Mouse (Mus musculus) forebrain, embryonic 11.5 days (tissue): ENCODE results near the gene Ccdc114. TPM values are rescaled to one million over a fixed set of nuclear protein-coding genes. Genes with fewer than 3 reads are reported as not detected.

Source experiments
- ATAC-seq: fragments of 200-750 bp; cut with Nextera tagmentation; replicated peaks from 2 replicates; pipeline ENCODE4 v1.8.0; 2017; ENCODE audit warnings: moderate TSS enrichment; ENCODE audit not compliant: low FRiP score
- DNase-seq: peaks from one replicate; pipeline ENCODE4 v3.0.0-alpha.2; 2017; ENCODE audit warnings: low spot score
- H3K27ac ChIP-seq: fragments of 300-500 bp; sonication (generic); 2 replicates; pipeline ENCODE4 v1.5.1; 2014; ENCODE audit warnings: low read depth, low read length
- H3K27me3 ChIP-seq: fragments of 300-500 bp; sonication (generic); 2 replicates; pipeline ENCODE4 v1.6.1; 2014; ENCODE audit warnings: mild to moderate bottlenecking, low read length, mixed read lengths; ENCODE audit not compliant: control insufficient read depth, insufficient read depth
- H3K36me3 ChIP-seq: fragments of 300-500 bp; sonication (generic); 2 replicates; pipeline ENCODE4 v1.6.1; 2014; ENCODE audit warnings: mild to moderate bottlenecking, low read length, moderate library complexity, mixed read lengths; ENCODE audit not compliant: control insufficient read depth, insufficient read depth
- H3K4me1 ChIP-seq: fragments of 300-500 bp; sonication (generic); replicated peaks from 2 replicates; pipeline ENCODE4 v1.6.1; 2014; ENCODE audit warnings: low read length, mixed read lengths; ENCODE audit not compliant: control insufficient read depth, insufficient read depth
- H3K4me2 ChIP-seq: fragments of 300-500 bp; sonication (generic); 2 replicates; pipeline ENCODE4 v1.6.1; 2014; ENCODE audit warnings: low read depth, mild to moderate bottlenecking, low read length, moderate library complexity, mixed read lengths; ENCODE audit not compliant: severe bottlenecking
- H3K4me3 ChIP-seq: fragments of 300-500 bp; sonication (generic); 2 replicates; pipeline ENCODE4 v1.5.1; 2014; ENCODE audit warnings: low read depth, low read length
- H3K9ac ChIP-seq: fragments of 300-500 bp; sonication (generic); 2 replicates; pipeline ENCODE4 v1.6.1; 2014; ENCODE audit warnings: low read length
- H3K9me3 ChIP-seq: fragments of 300-500 bp; sonication (generic); 2 replicates; pipeline ENCODE4 v1.6.1; 2016; ENCODE audit warnings: low read length, mixed read lengths; ENCODE audit not compliant: control insufficient read depth
- WGBS: fragments of 180-500 bp; shearing (Covaris S2); extraction: QIAGEN DNeasy Blood & Tissue Kit; methylation state at CpG from one replicate; pipeline ENCODE4 v1.1.7; 2014; 5-methylcytosine and 5-hydroxymethylcytosine counted together
- polyA plus RNA-seq: library from polyadenylated mRNA; unstranded; fragments of >200 nt; fragmentation: Nextera tagmentation; extraction: Ambion mirVana; gene quantifications from 2 replicates; pipeline ENCODE4 v1.2.1, GENCODE M21; 2014

Gene Ccdc114
- polyA plus RNA-seq, 1 experiment from 2014 or later: 2.4 TPM

DNA sequence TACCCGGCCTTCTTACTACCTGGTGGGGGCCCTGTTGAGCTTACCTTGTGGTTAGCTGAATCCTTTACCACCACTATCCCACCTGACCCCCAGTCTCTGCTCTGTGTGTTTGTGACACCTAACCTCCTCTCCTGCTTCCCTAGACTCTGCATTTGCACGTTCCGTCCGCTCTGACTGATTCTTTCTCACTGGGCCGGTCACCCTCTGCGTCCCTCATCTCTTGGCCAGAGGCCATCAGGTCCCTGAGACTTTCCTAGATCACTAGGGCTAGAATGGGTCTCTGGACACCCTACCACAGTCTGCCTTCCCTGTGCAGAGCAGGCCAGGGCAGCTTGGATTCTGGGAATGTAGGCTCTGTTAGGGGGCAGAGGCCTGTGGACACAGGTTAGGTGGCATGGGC lies 9.8 kb upstream of the Ccdc114 start:
- no peak overlapping the region for H3K27ac ChIP-seq
- ATAC-seq: no peak
- 92% methylated on average over 6 of the region's 6 CpGs for WGBS
- H3K9ac ChIP-seq: no peak overlapping the region
- H3K27me3 ChIP-seq: no peaks in the 10 kb centered on the region
- H3K4me1 ChIP-seq: peaks cover 15% of the 10 kb centered on the region
- peaks cover 4% of the 10 kb centered on the region; the same call in 1 of the 2 replicates for H3K36me3 ChIP-seq
- H3K9me3 ChIP-seq: no peaks in the 10 kb centered on the region
- no peak overlapping the region for H3K4me3 ChIP-seq
- no peak for DNase-seq
- no peak overlapping the region for H3K4me2 ChIP-seq

DNA sequence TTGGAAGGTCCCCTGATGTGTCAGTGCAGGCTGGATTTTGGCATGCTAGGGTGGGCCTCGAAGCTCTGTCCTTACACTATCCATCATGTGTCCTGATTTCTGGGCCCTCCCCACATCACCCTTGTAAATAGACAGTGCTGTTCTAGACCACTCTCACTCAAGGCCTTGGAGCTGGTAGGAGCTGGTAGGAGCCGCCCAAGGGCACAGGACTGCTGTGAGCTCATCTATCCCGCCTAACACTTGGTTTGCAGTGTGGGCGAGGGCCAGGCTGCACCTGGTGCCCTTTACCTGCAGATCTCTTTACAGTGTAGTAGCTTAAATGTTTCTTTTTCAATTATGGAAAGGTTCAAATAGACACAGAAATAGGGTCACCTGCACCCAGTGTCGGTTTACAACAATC lies 8.9 kb upstream of the Ccdc114 start:
- no peak overlapping the region for H3K9ac ChIP-seq
- no peak for ATAC-seq
- no peaks in the 10 kb centered on the region for H3K27me3 ChIP-seq
- H3K4me2 ChIP-seq: no peak overlapping the region
- WGBS: 84% methylated on average over 5 of the region's 5 CpGs
- peaks cover under 1% of the 10 kb centered on the region; the same call in 1 of the 2 replicates for H3K36me3 ChIP-seq
- DNase-seq: no peak
- no peak overlapping the region for H3K27ac ChIP-seq
- H3K9me3 ChIP-seq: no peaks in the 10 kb centered on the region
- peaks cover 15% of the 10 kb centered on the region for H3K4me1 ChIP-seq
- H3K4me3 ChIP-seq: no peak overlapping the region

DNA sequence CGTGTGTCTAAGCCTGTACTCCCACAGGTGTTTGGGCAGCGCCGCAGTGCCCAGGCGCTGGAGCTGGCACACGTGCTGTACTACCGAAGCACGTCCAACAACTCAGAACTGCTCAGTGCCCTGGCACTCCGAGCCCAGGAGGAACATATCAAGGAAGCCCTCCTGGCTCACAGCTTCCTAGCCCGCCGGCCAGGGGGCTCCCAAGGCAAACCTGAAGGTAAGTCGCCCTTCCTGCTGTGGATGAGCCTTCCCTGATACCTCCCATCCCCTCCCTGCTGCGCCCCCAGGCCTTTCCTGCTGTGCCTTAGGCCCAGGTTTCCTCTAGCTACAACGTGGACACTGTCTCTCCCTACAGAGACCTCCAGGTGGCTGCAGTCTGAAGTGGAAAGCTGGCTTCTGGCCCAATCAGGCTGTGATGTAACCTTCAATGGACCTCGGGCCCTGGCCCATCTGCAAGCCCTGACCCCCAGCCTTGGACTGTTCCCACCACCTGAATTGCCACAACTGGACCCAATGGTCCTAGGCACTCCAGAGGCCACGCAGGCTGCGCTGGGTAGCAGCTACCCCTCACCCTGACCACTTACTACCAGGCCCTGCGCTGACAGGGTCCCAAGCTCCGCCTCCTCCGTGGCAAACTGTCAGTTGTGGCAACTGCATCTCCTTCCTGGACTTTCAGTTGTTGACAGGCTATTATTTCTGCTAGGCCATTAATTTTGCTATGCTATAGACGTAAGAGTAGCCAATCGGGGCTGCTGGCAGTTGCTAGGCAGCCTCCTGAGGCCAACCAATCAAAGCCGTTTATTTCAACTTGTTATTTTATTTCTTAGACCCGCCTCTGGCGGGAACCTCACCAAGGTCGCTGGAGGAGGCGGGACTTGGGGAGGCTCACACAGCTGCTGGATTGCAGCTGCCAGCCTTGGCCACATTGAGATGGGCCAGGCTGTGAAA lies 7.5 kb upstream of the Ccdc114 start:
- Histone ChIP-seq H3K9ac (peak overlapping the region; percentile 47), H3K4me2 (peak overlapping the region; percentile 39), H3K4me3 (peak overlapping the region; percentile 11), H3K36me3 (no peaks in the 10 kb centered on the region), H3K9me3 (no peaks in the 10 kb centered on the region), H3K27me3 (no peaks in the 10 kb centered on the region), H3K4me1 (peaks cover 15% of the 10 kb centered on the region), H3K27ac (peak overlapping the region; percentile 84)
- WGBS: 33% methylated on average over 26 of the region's 26 CpGs
- ATAC-seq (peak; percentile 90), DNase-seq (peak; percentile 80)

DNA sequence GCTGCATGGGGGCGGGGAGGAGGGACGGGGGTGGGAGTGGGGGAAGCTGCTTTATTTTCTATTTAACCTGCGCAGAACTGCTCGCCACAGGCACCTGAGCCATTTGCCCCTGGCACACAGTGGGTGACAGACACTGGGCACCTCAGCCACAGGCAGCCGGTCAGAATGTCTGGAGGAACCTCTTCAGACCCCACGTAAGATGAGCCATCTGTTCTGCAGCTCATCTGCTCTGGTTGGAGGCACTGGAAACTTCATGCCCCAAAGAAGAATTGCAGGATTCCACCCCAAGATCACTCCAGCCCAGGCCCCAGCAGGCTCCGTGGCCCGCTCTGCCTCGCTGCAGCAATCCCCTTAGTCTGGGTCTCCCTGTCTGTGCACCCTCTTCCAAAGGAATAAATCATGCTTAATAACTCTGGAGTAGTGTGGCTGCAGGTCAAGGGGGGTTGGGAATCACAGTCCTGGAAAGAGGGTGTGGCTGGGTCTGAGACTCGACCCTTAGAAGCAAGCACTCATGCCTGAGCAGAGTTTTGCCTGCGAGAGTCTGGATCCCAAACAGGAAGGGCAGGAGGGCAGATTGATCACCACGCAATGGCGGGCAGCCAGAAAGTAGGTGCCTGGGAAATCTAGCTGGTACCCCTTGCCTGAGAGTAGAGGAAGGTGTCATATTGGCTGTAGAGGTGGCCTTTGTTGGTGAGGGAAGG lies 6.7 kb upstream of the Ccdc114 start:
- Histone ChIP-seq H3K27ac (peak overlapping the region; percentile 84), H3K9ac (peak overlapping the region; percentile 47)

DNA sequence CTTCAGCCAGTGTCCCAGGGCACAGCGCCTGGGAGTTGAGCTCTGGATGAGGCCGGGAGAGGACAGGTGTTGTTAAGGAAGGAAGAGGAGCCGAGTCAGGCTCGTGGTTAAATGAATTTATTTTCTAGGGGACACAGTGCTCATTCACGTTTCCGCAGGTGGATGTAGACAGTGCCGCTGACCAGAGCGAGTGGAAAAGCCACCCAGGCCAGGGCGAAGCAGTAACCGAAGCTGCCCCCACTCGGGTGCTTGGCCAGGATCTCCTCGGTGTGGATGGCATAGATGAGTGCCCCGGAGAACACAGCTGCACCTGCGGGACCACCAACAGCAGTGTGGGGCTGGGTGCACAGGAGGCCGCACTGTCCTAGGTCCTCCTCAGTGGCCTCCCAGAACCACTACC lies 5.9 kb upstream of the Ccdc114 start:
- Histone ChIP-seq H3K9me3 (no peaks in the 10 kb centered on the region), H3K36me3 (no peaks in the 10 kb centered on the region), H3K27ac (no peak overlapping the region), H3K27me3 (no peaks in the 10 kb centered on the region), H3K4me1 (peaks cover 15% of the 10 kb centered on the region), H3K4me3 (no peak overlapping the region), H3K9ac (no peak overlapping the region), H3K4me2 (no peak overlapping the region)
- no peak for DNase-seq
- no peak for ATAC-seq
- WGBS: 88% methylated on average over 15 of the region's 15 CpGs

More for the DNA sequence above, 6.7 kb upstream of the Ccdc114 start:
- H3K4me1 ChIP-seq: peaks cover 15% of the 10 kb centered on the region
- ATAC-seq: no peak; the same call in 1 of the 2 replicates
- H3K27me3 ChIP-seq: no peaks in the 10 kb centered on the region
- WGBS: 45% methylated on average over 13 of the region's 13 CpGs
- peak overlapping the region; percentile 39 for H3K4me2 ChIP-seq
- H3K9me3 ChIP-seq: no peaks in the 10 kb centered on the region
- peak overlapping the region; percentile 11 for H3K4me3 ChIP-seq
- H3K36me3 ChIP-seq: no peaks in the 10 kb centered on the region
- no peak for DNase-seq

DNA sequence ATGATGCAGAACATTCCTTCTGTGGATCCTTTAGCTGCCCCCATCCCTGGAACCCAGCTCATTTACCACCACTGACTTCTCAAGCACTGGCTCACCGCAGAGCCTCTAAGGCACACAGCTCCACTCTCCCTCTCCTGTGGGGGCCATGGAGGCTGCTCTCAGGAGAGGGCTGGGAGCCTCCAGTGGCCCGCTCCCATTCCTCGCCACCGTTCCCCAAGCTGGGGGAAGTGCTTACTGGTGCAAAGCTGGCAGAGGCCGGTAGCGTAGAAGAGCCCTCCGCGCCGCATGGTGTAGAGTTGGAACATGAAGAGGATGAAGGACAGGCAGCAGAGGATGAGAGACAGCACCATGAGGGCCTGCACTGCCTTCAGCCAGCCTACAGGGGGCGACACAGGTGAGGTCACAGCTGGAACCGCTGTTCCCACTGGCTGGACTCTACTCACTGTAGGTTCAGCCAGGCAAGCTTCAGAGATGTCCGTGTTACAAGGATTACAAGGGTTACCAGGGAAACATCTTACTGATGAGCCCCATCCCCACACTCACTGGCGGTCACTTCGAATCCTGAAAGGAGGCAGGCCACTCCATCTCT lies 4.7 kb upstream of the Ccdc114 start:
- no peak for ATAC-seq
- no peak overlapping the region for H3K4me3 ChIP-seq
- peaks cover 15% of the 10 kb centered on the region for H3K4me1 ChIP-seq
- no peak overlapping the region for H3K9ac ChIP-seq
- H3K27ac ChIP-seq: no peak overlapping the region
- H3K36me3 ChIP-seq: no peaks in the 10 kb centered on the region
- no peaks in the 10 kb centered on the region for H3K9me3 ChIP-seq
- 63% methylated on average over 14 of the region's 14 CpGs for WGBS
- H3K4me2 ChIP-seq: no peak overlapping the region
- H3K27me3 ChIP-seq: 0 out of 2 replicates have a peak, but pooled peaks cover 2% of the 10 kb centered on the region
- no peak for DNase-seq

DNA sequence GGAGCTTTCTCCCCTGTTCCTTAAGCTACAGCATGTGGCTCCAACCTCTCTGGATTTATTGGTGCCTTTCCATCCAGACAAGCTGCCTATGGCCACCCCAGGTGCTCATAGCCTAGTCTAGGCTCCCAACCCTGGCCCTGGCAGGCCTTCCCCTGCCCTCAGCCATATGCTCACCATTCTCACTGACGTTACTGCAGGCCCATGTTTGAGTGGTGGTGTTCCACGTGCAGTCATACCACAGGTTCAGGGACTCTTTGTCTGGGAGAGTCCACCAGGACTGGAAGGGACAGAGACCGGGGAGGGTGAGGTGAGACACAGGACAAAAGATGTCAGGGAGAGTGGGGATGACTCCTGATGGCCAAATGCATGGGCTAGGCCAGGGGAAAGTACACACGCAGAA lies 4.1 kb upstream of the Ccdc114 start:
- no peak overlapping the region for H3K9ac ChIP-seq

DNA sequence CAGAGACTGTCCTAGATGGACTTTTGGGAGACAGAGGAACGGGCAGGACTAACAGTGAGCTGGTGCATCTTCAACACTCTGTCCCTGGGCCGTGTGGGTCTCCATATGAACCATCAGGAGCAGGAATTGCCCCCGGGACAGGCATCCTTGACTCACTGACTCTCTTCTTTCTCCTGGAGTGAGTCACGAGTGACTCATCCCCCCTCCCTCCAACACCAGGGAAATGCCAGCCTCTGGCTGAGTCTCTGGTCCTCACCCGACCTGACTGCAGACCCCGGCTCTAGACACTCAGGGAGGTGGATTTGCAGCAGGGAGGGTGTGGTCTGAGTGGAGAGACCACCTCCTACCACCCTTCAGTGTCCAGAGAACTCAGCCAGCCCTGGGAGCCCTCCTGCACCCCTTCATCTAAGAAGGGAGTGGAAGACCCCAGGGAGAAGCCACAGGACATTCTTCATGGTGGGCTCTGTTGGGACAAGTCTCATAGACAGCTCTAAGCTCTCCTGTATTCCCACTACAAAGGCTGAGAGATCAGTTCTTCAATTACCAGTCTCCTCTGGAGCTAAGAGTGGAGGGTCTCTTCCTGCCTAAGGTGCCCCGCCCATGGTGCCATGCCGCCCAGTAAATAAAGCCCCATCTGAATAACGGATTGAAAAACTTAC lies 3.2 kb upstream of the Ccdc114 start:
- 58% methylated on average over 9 of the region's 9 CpGs for WGBS
- ATAC-seq (no peak), DNase-seq (no peak)
- Histone ChIP-seq H3K9me3 (no peaks in the 10 kb centered on the region; the same call in 1 of the 2 replicates), H3K4me1 (peaks cover 14% of the 10 kb centered on the region), H3K4me3 (no peak overlapping the region), H3K27ac (no peak overlapping the region), H3K36me3 (no peaks in the 10 kb centered on the region), H3K4me2 (no peak overlapping the region), H3K27me3 (0 out of 2 replicates have a peak, but pooled peaks cover 2% of the 10 kb centered on the region), H3K9ac (no peak overlapping the region)

More for the DNA sequence above, 4.1 kb upstream of the Ccdc114 start:
- no peaks in the 10 kb centered on the region for H3K9me3 ChIP-seq
- 0 out of 2 replicates have a peak, but pooled peaks cover 2% of the 10 kb centered on the region for H3K27me3 ChIP-seq
- H3K4me3 ChIP-seq: no peak overlapping the region
- DNase-seq (no peak), ATAC-seq (no peak)
- 80% methylated on average over 4 of the region's 4 CpGs for WGBS
- no peak overlapping the region for H3K27ac ChIP-seq
- no peaks in the 10 kb centered on the region for H3K36me3 ChIP-seq
- H3K4me1 ChIP-seq: peaks cover 15% of the 10 kb centered on the region
- H3K4me2 ChIP-seq: no peak overlapping the region
